Mouse (Mus musculus): ENCODE data around the gene Hist1h2bk.

Gene Hist1h2bk

GRCm38 (mm10) chr13:22039364-22039763 lies 3.7 kb downstream of the Hist1h2bk start:
- in situ Hi-C loops (cut with MboI, MseI) = loop anchor here (5.0 to 10.0 kb wide), 5 partner anchors 215 to 1708 kb away; partner anchors contain the start of genes Hist1h2bb (in 2 of the 2), Hist1h3c (in 2 of the 2), Hist1h2ad (in 1 of the 2) and Hist1h2ae (in 1 of the 2)

GRCm38 (mm10) chr13:22039951-22040463 lies 4.3 kb downstream of the Hist1h2bk start:
- in situ Hi-C loops (cut with MboI, MseI) = loop anchor here (5.0 to 10.0 kb wide), 7 partner anchors 215 to 1707 kb away; partner anchors contain the start of genes Hist1h2bb (in 2 of the 2), Hist1h3c (in 2 of the 2), Hist1h1d (in 1 of the 2) and Hist1h2ac (in 1 of the 2)

- in situ Hi-C loops (cut with MboI, MseI) = loop anchor here (5.0 to 10.0 kb wide), 2 partner anchors 1514 to 1642 kb away; partner anchors contain the start of genes Hist1h1d (in 1 of the 2), Hist1h2ac (in 1 of the 2), Hist1h2bc (in 1 of the 2) and Hist1h4f (in 1 of the 2)
These were observed 4.9 kb downstream of the Hist1h2bk start for GRCm38 (mm10) chr13:22040464-22041141.

- in situ Hi-C loops (cut with MboI, MseI) = loop anchor here (5.0 to 10.0 kb wide), 2 partner anchors 1514 to 1641 kb away; partner anchors contain the start of genes Hist1h1d (in 1 of the 2), Hist1h2ac (in 1 of the 2), Hist1h2bc (in 1 of the 2) and Hist1h4f (in 1 of the 2)
These were observed 5.5 kb downstream of the Hist1h2bk start, which contains the start of gene Hist1h4i for GRCm38 (mm10) chr13:22041142-22041536. Gene Hist1h4i (minus strand): TSS chr13:22041362.

- in situ Hi-C loops (cut with MboI, MseI) = loop anchor here (5.0 to 10.0 kb wide), 2 partner anchors 1513 to 1640 kb away; partner anchors contain the start of genes Hist1h1d (in 1 of the 2), Hist1h2ac (in 1 of the 2), Hist1h2bc (in 1 of the 2) and Hist1h4f (in 1 of the 2)
These were observed 6.2 kb downstream of the Hist1h2bk start for GRCm38 (mm10) chr13:22041651-22042567.

GRCm38 (mm10) chr13:22042568-22043502 lies 7.2 kb downstream of the Hist1h2bk start, which contains the start of the genes Hist1h2ag and Hist1h2bj:
Gene Hist1h2ag (minus strand): TSS chr13:22042944.
Gene Hist1h2bj (plus strand): TSS chr13:22043214.
- in situ Hi-C loops (cut with MboI, MseI) = loop anchor here (5.0 to 10.0 kb wide), 2 partner anchors 1512 to 1639 kb away; partner anchors contain the start of genes Hist1h1d (in 1 of the 2), Hist1h2ac (in 1 of the 2), Hist1h2bc (in 1 of the 2) and Hist1h4f (in 1 of the 2)

- in situ Hi-C loops (cut with MboI, MseI) = loop anchor here (5.0 to 10.0 kb wide), 2 partner anchors 1511 to 1639 kb away; partner anchors contain the start of genes Hist1h1d (in 1 of the 2), Hist1h2ac (in 1 of the 2), Hist1h2bc (in 1 of the 2) and Hist1h4f (in 1 of the 2)
These were observed 8.1 kb downstream of the Hist1h2bk start for GRCm38 (mm10) chr13:22043503-22044431.

- in situ Hi-C loops (cut with MboI, MseI) = loop anchor here (5.0 to 10.0 kb wide), 5 partner anchors 312 to 1638 kb away; partner anchors contain the start of genes Hist1h1d (in 1 of the 2), Hist1h2ac (in 1 of the 2), Hist1h2bc (in 1 of the 2) and Hist1h4f (in 1 of the 2)
These were observed 8.9 kb downstream of the Hist1h2bk start for GRCm38 (mm10) chr13:22044432-22045155.

- in situ Hi-C loops (cut with MboI, MseI) = loop anchor here (5.0 to 10.0 kb wide), 4 partner anchors 313 to 1509 kb away; partner anchors contain the start of genes Hist1h1d (in 1 of the 2) and Hist1h4f (in 1 of the 2)
These were observed 9.6 kb downstream of the Hist1h2bk start for GRCm38 (mm10) chr13:22045311-22045710.

GRCm38 (mm10) chr13:22049041-22049440 lies 13.4 kb downstream of the Hist1h2bk start:
- in situ Hi-C loops (cut with MboI, MseI) = loop anchor here (5.0 to 10.0 kb wide), 4 partner anchors 317 to 1506 kb away; partner anchors contain the start of genes Hist1h1d (in 1 of the 2) and Hist1h4f (in 1 of the 2)

- in situ Hi-C loops (cut with MboI, MseI) = loop anchor here (5.0 to 25.0 kb wide), 6 partner anchors 318 to 1505 kb away; partner anchors contain the start of genes Hist1h1d (in 1 of the 2), Hist1h4f (in 1 of the 2), Olfr1366 (in 1 of the 2) and Zkscan8 (in 1 of the 2)
These were observed 14.2 kb downstream of the Hist1h2bk start for GRCm38 (mm10) chr13:22049737-22050440.

GRCm38 (mm10) chr13:22050591-22051522 lies 15.2 kb downstream of the Hist1h2bk start:
- in situ Hi-C loops (cut with MboI, MseI) = loop anchor here in 1 of 2 experiments (5.0 to 25.0 kb wide), 2 partner anchors 514 to 1246 kb away; partner anchors contain the start of genes Olfr1366 and Zkscan8

- in situ Hi-C loops (cut with MboI, MseI) = loop anchor here in 1 of 2 experiments (5.0 to 25.0 kb wide), 2 partner anchors 514 to 1246 kb away; partner anchors contain the start of genes Olfr1366 and Zkscan8
These were observed 15.8 kb downstream of the Hist1h2bk start for GRCm38 (mm10) chr13:22051523-22051859.

GRCm38 (mm10) chr13:22053754-22054153 lies 18.1 kb downstream of the Hist1h2bk start:
- in situ Hi-C loops (cut with MboI, MseI) = loop anchor here in 1 of 2 experiments (5.0 to 25.0 kb wide), 2 partner anchors 516 to 1244 kb away; partner anchors contain the start of genes Olfr1366 and Zkscan8

- in situ Hi-C loops (cut with MboI, MseI) = loop anchor here in 1 of 2 experiments (25.0 kb wide), 1 partner anchor 524 kb away; the partner anchor contains the start of genes Olfr1366 and Zkscan8
These were observed 25.8 kb downstream of the Hist1h2bk start for GRCm38 (mm10) chr13:22061422-22061821.

Data from T-helper 17 cell (primary cell).